Mouse (Mus musculus) Patski (cell line): ENCODE measurements around the gene Apoe. TPM values are rescaled to one million over a fixed set of nuclear protein-coding genes. Genes with fewer than 3 reads are reported as not detected.

Experiments used
- ATAC-seq: fragments of 100-300 bp; one replicate; pipeline ENCODE4 v1.8.0; 2021
- CTCF ChIA-PET: fragments of 350-600 bp; sonication (Branson Sonifier 250); formaldehyde crosslinking; loops from one replicate; lab custom pipeline; 2022; ENCODE audit warnings: inconsistent platforms; lab: Charles Lee
- POLR2A ChIA-PET: fragments of 350-600 bp; sonication (Branson Sonifier 250); formaldehyde crosslinking; loops from one replicate; lab custom pipeline; 2022; ENCODE audit warnings: antibody characterized with exemption, inconsistent platforms; lab: Charles Lee
- DNase-seq: peaks from one replicate; pipeline ENCODE4 v3.0.0-alpha.2; 2011; ENCODE audit warnings: low read depth, low spot score
- H3K27me3 ChIP-seq: fragments of 371-371 bp; one replicate; pipeline ENCODE4 v1.5.1; 2021
- CTCF ChIP-seq: fragments of 100-300 bp; IDR thresholded peaks from one replicate; pipeline ENCODE4 v1.5.1; 2021
- in situ Hi-C: fragments of 300-500 bp; cut with MboI; formaldehyde crosslinking; loops from 3 replicates; pipeline ENCODE4 v1.11.1; 2018; ENCODE audit warnings: low pct_unique_long_range_greater_than_20kb, mixed read lengths
- polyA plus RNA-seq: library from polyadenylated mRNA; unstranded; gene quantifications from one replicate; pipeline ENCODE4 v1.2.3, GENCODE M21; 2021

Gene Apoe
- polyA plus RNA-seq, 1 experiment from 2014 or later = 6.0 TPM

GRCm38 (mm10) chr7:19740269-19740668 lies 41.3 kb upstream of the Apoe start:
- in situ Hi-C loops = no loop called here
- ChIA-PET CTCF (interaction anchor here (0.8 to 1.9 kb wide), 4 partner anchors 9 to 71 kb away, joined by 3 to 5 read pairs (median 4); partner anchors contain the start of gene Tomm40), POLR2A (interaction anchor here (1.0 kb wide), 1 partner anchor 10 kb away, joined by 3 read pairs; no protein-coding TSS in a partner anchor)
- DNase-seq (no peak), ATAC-seq (no peak)
- TF ChIP-seq CTCF = no peak
- H3K27me3 ChIP-seq = no peaks in the 10 kb centered on the region

- ATAC-seq = no peak
- CTCF ChIA-PET = interaction anchor here (1.0 to 1.3 kb wide), 2 partner anchors 11 to 15 kb away, joined by 3 read pairs; no protein-coding TSS in a partner anchor
- no peak for DNase-seq
- POLR2A ChIA-PET = no interaction called here
- in situ Hi-C loops = no loop called here
- H3K27me3 ChIP-seq = no peaks in the 10 kb centered on the region
- TF ChIP-seq CTCF = no peak
Observed at GRCm38 (mm10) chr7:19738771-19739170, 39.8 kb upstream of the Apoe start.

- in situ Hi-C loops = no loop called here
Observed at GRCm38 (mm10) chr7:19736389-19737057, 37.5 kb upstream of the Apoe start.

GRCm38 (mm10) chr7:19734178-19734666 lies 35.2 kb upstream of the Apoe start:
- no peaks in the 10 kb centered on the region for H3K27me3 ChIP-seq
- POLR2A ChIA-PET = no interaction called here
- ATAC-seq (no peak), DNase-seq (no peak)
- in situ Hi-C loops = no loop called here
- CTCF ChIA-PET = no interaction called here
- no peak for TF ChIP-seq CTCF

More at GRCm38 (mm10) chr7:19736389-19737057, 37.5 kb upstream of the Apoe start:
- no peak for DNase-seq
- no peak for TF ChIP-seq CTCF
- ChIA-PET CTCF (no interaction called here), POLR2A (no interaction called here)
- H3K27me3 ChIP-seq = no peaks in the 10 kb centered on the region
- ATAC-seq = no peak

GRCm38 (mm10) chr7:19726541-19726940 lies 27.6 kb upstream of the Apoe start:
- ATAC-seq (no peak), DNase-seq (no peak)
- in situ Hi-C loops = no loop called here
- TF ChIP-seq CTCF = no peak
- CTCF ChIA-PET = no interaction called here
- no peaks in the 10 kb centered on the region for H3K27me3 ChIP-seq
- POLR2A ChIA-PET = no interaction called here

- ATAC-seq (no peak), DNase-seq (no peak)
- no peaks in the 10 kb centered on the region for H3K27me3 ChIP-seq
- ChIA-PET CTCF (interaction anchor here (1.4 kb wide), 1 partner anchor 15 kb away, joined by 3 read pairs; no protein-coding TSS in a partner anchor), POLR2A (no interaction called here)
- in situ Hi-C loops = no loop called here
- no peak for TF ChIP-seq CTCF
Observed at GRCm38 (mm10) chr7:19724167-19724566, 25.2 kb upstream of the Apoe start.

- ChIA-PET POLR2A (interaction anchor here (0.6 kb wide), 1 partner anchor 148 kb away, joined by 4 read pairs; no protein-coding TSS in a partner anchor), CTCF (no interaction called here)
- DNase-seq (no peak), ATAC-seq (no peak)
- TF ChIP-seq CTCF = no peak
- in situ Hi-C loops = no loop called here
- H3K27me3 ChIP-seq = no peaks in the 10 kb centered on the region
Observed at GRCm38 (mm10) chr7:19722754-19723195, 23.8 kb upstream of the Apoe start.

- POLR2A ChIA-PET = interaction anchor here (1.0 kb wide), 1 partner anchor 50 kb away, joined by 3 read pairs; no protein-coding TSS in a partner anchor
- DNase-seq = no peak
- no peak for TF ChIP-seq CTCF
- no peaks in the 10 kb centered on the region for H3K27me3 ChIP-seq
- no peak for ATAC-seq
- CTCF ChIA-PET = no interaction called here
- in situ Hi-C loops = no loop called here
Observed at GRCm38 (mm10) chr7:19719200-19719599, 20.2 kb upstream of the Apoe start.

- CTCF ChIA-PET = no interaction called here
- no peak for DNase-seq
- ATAC-seq = no peak
- POLR2A ChIA-PET = interaction anchor here (0.9 to 1.0 kb wide), 2 partner anchors 14 to 50 kb away, joined by 3 read pairs; no protein-coding TSS in a partner anchor
- no peaks in the 10 kb centered on the region for H3K27me3 ChIP-seq
- in situ Hi-C loops = no loop called here
- TF ChIP-seq CTCF = no peak
Observed at GRCm38 (mm10) chr7:19718297-19718952, 19.4 kb upstream of the Apoe start.

- POLR2A ChIA-PET = no interaction called here
- ATAC-seq (no peak), DNase-seq (no peak)
- no peaks in the 10 kb centered on the region for H3K27me3 ChIP-seq
- CTCF ChIA-PET = interaction anchor here (1.6 kb wide), 1 partner anchor 15 kb away, joined by 4 read pairs; no protein-coding TSS in a partner anchor
- TF ChIP-seq CTCF = no peak
- in situ Hi-C loops = no loop called here
Observed at GRCm38 (mm10) chr7:19717346-19717745, 18.4 kb upstream of the Apoe start.

- no peak for TF ChIP-seq CTCF
- no peak for DNase-seq
- in situ Hi-C loops = no loop called here
- H3K27me3 ChIP-seq = no peaks in the 10 kb centered on the region
- ChIA-PET CTCF (interaction anchor here (1.3 to 1.6 kb wide), 3 partner anchors 15 to 51 kb away, joined by 3 to 4 read pairs (median 3); no protein-coding TSS in a partner anchor), POLR2A (interaction anchor here (0.8 to 1.3 kb wide), 2 partner anchors 31 to 45 kb away, joined by 3 to 6 read pairs; no protein-coding TSS in a partner anchor)
- no peak for ATAC-seq
Observed at GRCm38 (mm10) chr7:19716822-19717221, 17.8 kb upstream of the Apoe start.
